Mouse (Mus musculus) erythroblast, embryonic 14.5 days (primary cell): ENCODE data around the gene Elovl5.

Source experiments
- GATA1 ChIP-seq: IDR thresholded peaks from 2 replicates; pipeline ENCODE4 v1.6.1; 2012; ENCODE audit warnings: low read length, inconsistent platforms, mixed read lengths
- TAL1 ChIP-seq: IDR thresholded peaks from 3 replicates; pipeline ENCODE4 v1.6.1; 2012; ENCODE audit warnings: low read length, inconsistent platforms, mixed read lengths

DNA sequence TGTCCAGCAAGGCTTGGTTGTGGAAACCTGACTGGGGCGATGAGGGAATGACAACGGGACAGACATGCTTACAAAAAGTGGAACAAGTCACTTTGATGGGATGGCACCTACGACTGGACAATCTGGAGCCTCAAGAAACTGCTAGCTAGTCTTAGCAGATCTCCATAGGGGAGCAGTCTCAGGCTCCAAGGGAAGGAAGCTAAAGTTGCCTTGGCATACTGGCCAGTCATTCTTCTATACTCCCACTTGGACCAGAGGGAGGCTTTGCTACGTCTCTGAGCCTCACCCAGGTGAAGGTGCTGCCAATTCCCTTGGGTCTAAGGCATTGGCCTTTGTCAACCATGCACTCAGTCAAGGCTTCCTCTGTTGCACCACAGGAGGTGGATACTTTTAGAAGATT lies 2.5 kb upstream of the Elovl5 start:
- TF ChIP-seq TAL1 (no peak), GATA1 (no peak)
